Mouse (Mus musculus) erythroblast, embryonic 14.5 days (primary cell): ENCODE measurements around the gene Frmd5.

Experiments
- GATA1 ChIP-seq: IDR thresholded peaks from 2 replicates; pipeline ENCODE4 v1.6.1; 2012; ENCODE audit warnings: low read length, inconsistent platforms, mixed read lengths
- TAL1 ChIP-seq: IDR thresholded peaks from 3 replicates; pipeline ENCODE4 v1.6.1; 2012; ENCODE audit warnings: low read length, inconsistent platforms, mixed read lengths

GRCm38 (mm10) chr2:121733426-121733825 is 73.5 kb downstream of the Frmd5 start:
- TF ChIP-seq TAL1 (no peak), GATA1 (no peak)
